Mouse (Mus musculus): Measurements from ENCODE around the gene Amer2. TPM values are rescaled to one million over a fixed set of nuclear protein-coding genes. Genes with fewer than 3 reads are reported as not detected.
"Not testable (repeated sequence)": the region's sequence is repeated elsewhere in the genome, so short reads cannot be mapped to it uniquely, and the experiment has no call there.

The Amer2 gene
- 31.6 and 42.2 TPM in 2 replicates for total RNA-seq (2014; rRNA removed)
- polyA plus RNA-seq (2015; fragmentation: Nextera tagmentation; extraction: Ambion mirVana): 14.4 and 28.7 TPM in 2 replicates

GRCm38 (mm10) chr14:60372821-60373309, at the start of gene Amer2:
Gene Amer2 (plus strand): TSS chr14:60373259.
- TF ChIP-seq CTCF (IDR thresholded peaks at IDR 0.05; ENCODE audit: low read depth): no peak
- WGBS: 64% methylated on average over 1 of the region's 1 CpGs
- no peak within 1 kb of the TSS for H3K4me3 ChIP-seq (ENCODE audit: low read depth, low read length)
- DNase-seq (no peak), ATAC-seq (no peak)
- H3K36me3 ChIP-seq (ENCODE audit: insufficient read depth): no peaks in the 10 kb centered on the region
- H3K9ac ChIP-seq: no peak within 1 kb of the TSS
- no peaks in the 10 kb centered on the region for H3K27me3 ChIP-seq (ENCODE audit: insufficient read depth, low read length)
- H3K27ac ChIP-seq (ENCODE audit: low read depth, low read length): no peak within 1 kb of the TSS
- H3K4me2 ChIP-seq (ENCODE audit: low read depth): no peak within 1 kb of the TSS
- H3K4me1 ChIP-seq (ENCODE audit: insufficient read depth): peaks cover 13% of the 10 kb centered on the region
- H3K9me3 ChIP-seq (ENCODE audit: low read length): no peaks in the 10 kb centered on the region

- not testable (repeated sequence) for H3K4me1 ChIP-seq (ENCODE audit: insufficient read depth); H3K9me3 ChIP-seq (ENCODE audit: low read length); DNase-seq; H3K4me3 ChIP-seq (ENCODE audit: low read depth, low read length); H3K4me2 ChIP-seq (ENCODE audit: low read depth); H3K27ac ChIP-seq (ENCODE audit: low read depth, low read length); H3K36me3 ChIP-seq (ENCODE audit: insufficient read depth); ATAC-seq; H3K9ac ChIP-seq; H3K27me3 ChIP-seq (ENCODE audit: insufficient read depth, low read length)
- WGBS: 55% methylated on average over 5 of the region's 5 CpGs
Observed at GRCm38 (mm10) chr14:60340001-60340400, 33.1 kb upstream of the Amer2 start.

- Histone ChIP-seq H3K4me2 (ENCODE audit: low read depth) (no peak overlapping the region), H3K36me3 (ENCODE audit: insufficient read depth) (no peaks in the 10 kb centered on the region), H3K9me3 (ENCODE audit: low read length) (no peaks in the 10 kb centered on the region), H3K4me1 (ENCODE audit: insufficient read depth) (no peaks in the 10 kb centered on the region), H3K9ac (no peak overlapping the region), H3K4me3 (ENCODE audit: low read depth, low read length) (no peak overlapping the region), H3K27ac (ENCODE audit: low read depth, low read length) (no peak overlapping the region), H3K27me3 (ENCODE audit: insufficient read depth, low read length) (no peaks in the 10 kb centered on the region)
- WGBS: 76% methylated on average over 4 of the region's 4 CpGs
- TF ChIP-seq CTCF (IDR thresholded peaks at IDR 0.05; ENCODE audit: low read depth): no peak
- DNase-seq (no peak), ATAC-seq (no peak)
Observed at GRCm38 (mm10) chr14:60340570-60340969, 32.5 kb upstream of the Amer2 start.

GRCm38 (mm10) chr14:60345326-60345876, 27.7 kb upstream of the Amer2 start:
- DNase-seq: no peak
- WGBS: 93% methylated on average over 6 of the region's 6 CpGs
- H3K4me3 ChIP-seq (ENCODE audit: low read depth, low read length): no peak overlapping the region

DNA sequence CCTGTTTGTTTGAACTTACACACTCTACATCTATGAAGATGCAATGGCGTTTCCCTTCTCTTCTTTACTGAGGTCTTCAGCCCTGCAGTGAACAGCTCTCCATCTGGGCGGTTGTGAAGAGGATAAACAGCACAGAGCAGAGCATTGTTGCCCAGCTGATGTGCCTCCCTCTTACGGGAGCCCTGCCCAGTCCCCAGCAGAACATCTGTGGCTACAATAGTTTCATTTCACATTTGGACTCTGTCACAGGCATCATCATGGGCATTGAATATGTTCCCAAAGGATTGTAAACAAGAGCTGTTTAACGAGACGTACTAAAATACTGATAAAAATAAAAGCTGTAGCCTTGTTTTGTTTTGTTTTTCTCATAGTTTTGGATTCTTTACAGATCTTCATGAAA, 14.7 kb upstream of the Amer2 start:
- Histone ChIP-seq H3K36me3 (ENCODE audit: insufficient read depth) (no peaks in the 10 kb centered on the region), H3K4me1 (ENCODE audit: insufficient read depth) (no peaks in the 10 kb centered on the region), H3K4me2 (ENCODE audit: low read depth) (no peak overlapping the region), H3K4me3 (ENCODE audit: low read depth, low read length) (no peak overlapping the region), H3K9me3 (ENCODE audit: low read length) (no peaks in the 10 kb centered on the region), H3K27ac (ENCODE audit: low read depth, low read length) (no peak overlapping the region), H3K9ac (no peak overlapping the region), H3K27me3 (ENCODE audit: insufficient read depth, low read length) (no peaks in the 10 kb centered on the region)
- ATAC-seq: no peak
- WGBS: 69% methylated on average over 5 of the region's 5 CpGs
- DNase-seq: no peak
- no peak for TF ChIP-seq CTCF (IDR thresholded peaks at IDR 0.05; ENCODE audit: low read depth)

More at GRCm38 (mm10) chr14:60345326-60345876, 27.7 kb upstream of the Amer2 start:
- H3K9ac ChIP-seq: no peak overlapping the region
- H3K36me3 ChIP-seq (ENCODE audit: insufficient read depth): no peaks in the 10 kb centered on the region
- H3K4me1 ChIP-seq (ENCODE audit: insufficient read depth): no peaks in the 10 kb centered on the region
- H3K4me2 ChIP-seq (ENCODE audit: low read depth): no peak overlapping the region
- no peak overlapping the region for H3K27ac ChIP-seq (ENCODE audit: low read depth, low read length)
- no peaks in the 10 kb centered on the region for H3K9me3 ChIP-seq (ENCODE audit: low read length)
- H3K27me3 ChIP-seq (ENCODE audit: insufficient read depth, low read length): no peaks in the 10 kb centered on the region
- no peak for TF ChIP-seq CTCF (IDR thresholded peaks at IDR 0.05; ENCODE audit: low read depth)
- ATAC-seq: no peak

DNA sequence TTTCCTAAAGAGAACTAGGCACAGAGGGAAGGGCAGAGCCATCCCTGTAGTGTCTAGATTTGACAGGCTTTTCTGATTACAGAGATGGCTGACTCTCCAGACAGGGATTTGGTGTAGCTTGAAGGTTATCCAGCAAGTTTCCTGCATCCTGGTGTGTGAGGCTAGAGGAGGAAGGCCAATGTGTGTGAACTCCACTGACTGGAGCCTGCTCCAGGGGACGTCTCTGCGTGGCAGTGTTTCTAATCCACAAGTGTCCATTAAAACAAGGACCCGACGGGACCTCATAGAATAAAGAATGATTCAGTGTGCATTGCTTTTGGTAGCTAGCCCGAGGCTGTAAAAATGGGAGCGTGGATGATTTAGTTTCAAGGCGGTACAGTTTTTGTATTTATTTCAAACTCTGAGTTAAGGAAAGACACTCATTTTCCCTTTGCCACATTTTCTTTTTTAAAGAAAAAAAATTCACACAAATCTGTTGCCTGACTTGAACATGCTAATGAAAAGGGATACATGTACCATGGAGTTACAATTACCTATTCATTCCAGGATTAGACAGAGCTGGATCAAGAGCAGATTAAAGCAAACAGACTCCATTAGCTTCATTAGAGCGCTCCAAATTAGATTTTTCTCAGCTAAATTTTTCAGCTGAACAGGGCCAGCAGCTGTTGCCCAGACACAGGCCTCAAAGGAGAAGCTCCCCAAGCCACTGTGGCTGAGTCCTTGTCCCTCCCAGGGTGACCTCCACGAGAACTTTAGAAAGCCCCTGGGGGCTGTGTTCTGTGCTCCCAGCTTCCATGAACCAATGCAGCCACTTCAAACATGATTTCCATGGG, 11.5 kb upstream of the Amer2 start:
- Histone ChIP-seq H3K27me3 (ENCODE audit: insufficient read depth, low read length) (no peaks in the 10 kb centered on the region), H3K4me2 (ENCODE audit: low read depth) (no peak overlapping the region), H3K36me3 (ENCODE audit: insufficient read depth) (no peaks in the 10 kb centered on the region), H3K9me3 (ENCODE audit: low read length) (no peaks in the 10 kb centered on the region), H3K4me1 (ENCODE audit: insufficient read depth) (no peaks in the 10 kb centered on the region), H3K4me3 (ENCODE audit: low read depth, low read length) (no peak overlapping the region), H3K27ac (ENCODE audit: low read depth, low read length) (no peak overlapping the region), H3K9ac (no peak overlapping the region)
- no peak for TF ChIP-seq CTCF (IDR thresholded peaks at IDR 0.05; ENCODE audit: low read depth)
- whole genome bisulfite sequencing: 8% methylated on average over 9 of the region's 9 CpGs
- 0 out of 2 replicates have a peak, but pooled peaks have one; percentile 38 for ATAC-seq
- DNase-seq: no peak

DNA sequence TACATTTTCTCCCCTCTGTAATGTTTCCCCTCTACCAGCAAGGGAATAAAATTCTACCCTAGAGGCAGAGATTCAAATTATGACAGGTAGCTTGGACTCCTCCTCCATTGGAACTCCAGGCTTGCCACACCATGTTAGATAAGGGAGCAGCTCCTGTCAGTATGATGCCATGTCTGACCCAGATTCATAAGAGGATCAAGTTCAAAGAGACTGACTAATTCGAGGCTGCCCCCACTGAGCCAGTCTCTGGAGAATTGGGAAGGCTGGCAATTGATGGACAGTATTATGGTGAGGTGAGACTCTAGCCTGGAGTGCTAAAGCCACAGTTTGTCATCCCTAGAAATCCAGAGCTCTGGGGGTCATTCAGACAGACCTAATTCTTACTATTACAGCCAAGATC, 6.3 kb upstream of the Amer2 start:
- Histone ChIP-seq H3K9me3 (ENCODE audit: low read length) (no peaks in the 10 kb centered on the region), H3K4me1 (ENCODE audit: insufficient read depth) (peaks cover 5% of the 10 kb centered on the region; the same call in 1 of the 2 replicates), H3K4me2 (ENCODE audit: low read depth) (no peak overlapping the region), H3K36me3 (ENCODE audit: insufficient read depth) (no peaks in the 10 kb centered on the region), H3K27me3 (ENCODE audit: insufficient read depth, low read length) (no peaks in the 10 kb centered on the region), H3K9ac (no peak overlapping the region), H3K27ac (ENCODE audit: low read depth, low read length) (no peak overlapping the region), H3K4me3 (ENCODE audit: low read depth, low read length) (no peak overlapping the region)
- 72% methylated on average over 1 of the region's 1 CpGs for WGBS
- DNase-seq (no peak), ATAC-seq (no peak)
- no peak for TF ChIP-seq CTCF (IDR thresholded peaks at IDR 0.05; ENCODE audit: low read depth)

All from forebrain, postnatal 0 days (tissue).